Mouse (Mus musculus): ENCODE measurements around the gene Tspear. TPM values are rescaled to one million over a fixed set of nuclear protein-coding genes. Genes with fewer than 3 reads are reported as not detected.

Gene Tspear
- polyA plus RNA-seq (2015; fragmentation: Nextera tagmentation; extraction: Ambion mirVana), result 0.07 TPM in 1 of 2 replicates, not detected in the other

DNA sequence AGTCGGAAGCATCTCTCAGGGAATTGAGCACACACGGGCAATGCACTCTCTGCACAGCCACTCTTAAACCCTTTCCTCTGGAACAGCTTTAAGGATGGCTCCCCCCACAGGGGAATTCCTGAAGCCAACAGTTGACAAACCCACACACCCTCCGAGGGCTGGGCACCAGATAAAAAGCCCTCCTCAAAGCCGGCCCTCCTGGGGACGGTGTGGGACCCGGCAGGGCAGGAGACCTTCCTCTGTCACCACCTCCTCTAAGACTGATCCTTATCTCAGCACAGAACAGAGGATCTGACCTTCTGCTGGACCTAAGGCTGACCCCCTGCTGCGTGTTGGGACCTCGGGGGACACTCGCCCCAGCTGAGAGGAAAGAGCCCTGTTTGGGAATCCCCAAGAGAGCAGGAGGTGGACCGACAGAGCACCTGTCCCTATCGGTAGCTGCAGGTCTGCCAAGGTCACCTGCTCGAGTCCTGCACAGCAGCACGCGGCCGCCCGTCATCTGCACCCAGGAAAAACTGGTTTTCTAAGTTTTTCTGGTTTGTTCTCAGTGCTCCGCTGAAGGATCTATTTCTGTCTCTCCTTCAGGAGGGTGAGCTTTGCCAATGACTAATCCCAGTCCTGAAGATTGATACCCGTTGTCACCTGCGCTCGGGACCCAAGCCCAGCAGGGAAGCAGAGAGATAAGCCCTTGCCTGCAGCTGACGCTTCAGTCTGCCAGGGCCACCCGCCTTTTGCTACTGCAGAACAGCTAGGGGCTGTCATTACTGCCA lies at the start of gene Tspear:
Gene Tspear (plus strand): TSS at position 675 of the 770 bp plus-strand sequence.
- Histone ChIP-seq H3K9me3 (no peaks in the 10 kb centered on the region), H3K9ac (no peak within 1 kb of the TSS), H3K4me2 (peak within 1 kb of the TSS; percentile 45), H3K27me3 (replicated peaks) (peaks cover 91% of the 10 kb centered on the region), H3K36me3 (no peaks in the 10 kb centered on the region), H3K4me1 (peaks cover 11% of the 10 kb centered on the region), H3K4me3 (peak within 1 kb of the TSS; percentile 4), H3K27ac (replicated peaks) (no peak within 1 kb of the TSS)
- ATAC-seq (ENCODE audit: extremely low read depth, insufficient number of reproducible peaks, low FRiP score, low TSS enrichment), result no peak
- whole genome bisulfite sequencing, result 2% methylated on average over 22 of the region's 22 CpGs

DNA sequence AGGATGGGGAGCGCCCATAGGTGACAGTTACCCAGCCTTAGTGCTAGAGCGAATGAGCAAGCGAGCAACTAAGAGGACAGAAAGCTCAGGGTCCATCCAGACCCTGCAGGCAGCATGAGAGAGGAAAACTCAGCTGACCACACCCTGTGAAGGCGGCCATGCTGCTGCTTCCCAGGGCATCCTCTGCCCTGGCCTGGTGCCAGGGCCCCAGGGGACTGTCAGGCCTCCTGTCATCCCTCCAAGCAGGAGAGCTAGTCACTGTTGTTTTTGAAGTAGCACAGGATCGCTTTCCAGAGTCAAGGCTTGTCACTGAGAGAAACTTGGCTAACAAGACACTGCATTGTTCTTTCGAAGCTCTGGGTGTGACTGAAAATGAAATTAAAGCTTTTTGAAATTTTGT lies 47.4 kb upstream of the Tspear start:
- H3K4me2 ChIP-seq, result no peak overlapping the region
- no peaks in the 10 kb centered on the region for H3K9me3 ChIP-seq
- 58% methylated on average over 6 of the region's 6 CpGs for WGBS
- ATAC-seq (ENCODE audit: extremely low read depth, insufficient number of reproducible peaks, low FRiP score, low TSS enrichment), result no peak
- H3K4me1 ChIP-seq, result peaks cover 62% of the 10 kb centered on the region
- H3K9ac ChIP-seq, result peak overlapping the region; percentile 15; the same call in 1 of the 2 replicates
- H3K27me3 ChIP-seq (replicated peaks), result no peaks in the 10 kb centered on the region
- no peak overlapping the region for H3K4me3 ChIP-seq
- H3K27ac ChIP-seq (replicated peaks), result peak overlapping the region; percentile 16; the same call in 1 of the 2 replicates
- H3K36me3 ChIP-seq, result peaks cover 81% of the 10 kb centered on the region

- H3K4me3 ChIP-seq, result no peak overlapping the region
- no peak overlapping the region for H3K4me2 ChIP-seq
- H3K27ac ChIP-seq (replicated peaks), result no peak overlapping the region
- ATAC-seq (ENCODE audit: extremely low read depth, insufficient number of reproducible peaks, low FRiP score, low TSS enrichment), result no peak
- H3K36me3 ChIP-seq, result peaks cover 78% of the 10 kb centered on the region
- peaks cover 29% of the 10 kb centered on the region for H3K4me1 ChIP-seq
- no peaks in the 10 kb centered on the region for H3K27me3 ChIP-seq (replicated peaks)
- H3K9me3 ChIP-seq, result no peaks in the 10 kb centered on the region
- WGBS, result 54% methylated on average over 7 of the region's 7 CpGs
- H3K9ac ChIP-seq, result no peak overlapping the region
Measured at GRCm38 (mm10) chr10:77643160-77643559, 43.2 kb upstream of the Tspear start.

- Histone ChIP-seq H3K27me3 (replicated peaks) (no peaks in the 10 kb centered on the region), H3K4me1 (peaks cover 15% of the 10 kb centered on the region), H3K9ac (no peak overlapping the region), H3K9me3 (no peaks in the 10 kb centered on the region), H3K4me2 (no peak overlapping the region), H3K36me3 (peaks cover 60% of the 10 kb centered on the region), H3K27ac (replicated peaks) (no peak overlapping the region), H3K4me3 (no peak overlapping the region)
- no peak for ATAC-seq (ENCODE audit: extremely low read depth, insufficient number of reproducible peaks, low FRiP score, low TSS enrichment)
- 83% methylated on average over 5 of the region's 5 CpGs for WGBS
Measured at GRCm38 (mm10) chr10:77645571-77645970, 40.8 kb upstream of the Tspear start.

GRCm38 (mm10) chr10:77647461-77647860 lies 38.9 kb upstream of the Tspear start:
- Histone ChIP-seq H3K9ac (no peak overlapping the region), H3K9me3 (no peaks in the 10 kb centered on the region), H3K27me3 (replicated peaks) (no peaks in the 10 kb centered on the region), H3K4me1 (peaks cover 15% of the 10 kb centered on the region), H3K4me2 (no peak overlapping the region), H3K36me3 (peaks cover 44% of the 10 kb centered on the region), H3K27ac (replicated peaks) (no peak overlapping the region), H3K4me3 (no peak overlapping the region)
- no peak for ATAC-seq (ENCODE audit: extremely low read depth, insufficient number of reproducible peaks, low FRiP score, low TSS enrichment)
- WGBS, result 65% methylated on average over 1 of the region's 1 CpGs

GRCm38 (mm10) chr10:77647901-77648300 lies 38.5 kb upstream of the Tspear start:
- no peak for ATAC-seq (ENCODE audit: extremely low read depth, insufficient number of reproducible peaks, low FRiP score, low TSS enrichment)
- Histone ChIP-seq H3K4me1 (peaks cover 15% of the 10 kb centered on the region), H3K4me3 (no peak overlapping the region), H3K27me3 (replicated peaks) (no peaks in the 10 kb centered on the region), H3K4me2 (no peak overlapping the region), H3K36me3 (peaks cover 41% of the 10 kb centered on the region), H3K27ac (replicated peaks) (no peak overlapping the region), H3K9me3 (no peaks in the 10 kb centered on the region), H3K9ac (no peak overlapping the region)
- 87% methylated on average over 8 of the region's 8 CpGs for WGBS

DNA sequence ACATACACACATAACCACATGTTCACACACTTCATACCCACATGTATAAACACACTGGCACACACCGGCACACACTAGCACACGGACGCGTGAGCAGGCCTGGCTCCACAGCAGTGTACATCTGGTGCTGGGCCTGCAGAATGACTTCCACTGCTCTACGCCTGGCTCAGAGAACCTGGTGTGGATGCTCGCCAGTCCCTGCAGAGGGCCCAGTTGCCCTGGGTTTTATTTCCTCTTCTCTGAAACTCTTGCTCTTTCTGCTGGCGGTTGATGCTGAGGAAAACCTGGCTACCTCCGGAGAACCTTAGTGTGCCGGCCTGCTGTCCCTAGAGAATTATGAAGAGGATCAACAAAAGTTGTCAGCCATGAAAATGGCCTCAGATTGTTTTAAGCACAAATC lies 34.3 kb upstream of the Tspear start:
- H3K27ac ChIP-seq (replicated peaks), result no peak overlapping the region
- 0 out of 2 replicates have a peak, but pooled peaks cover 5% of the 10 kb centered on the region for H3K27me3 ChIP-seq (replicated peaks)
- H3K9me3 ChIP-seq, result peaks cover 4% of the 10 kb centered on the region; the same call in 1 of the 2 replicates
- WGBS, result 86% methylated on average over 9 of the region's 9 CpGs
- no peaks in the 10 kb centered on the region for H3K4me1 ChIP-seq
- no peaks in the 10 kb centered on the region for H3K36me3 ChIP-seq
- no peak overlapping the region for H3K9ac ChIP-seq
- no peak overlapping the region for H3K4me3 ChIP-seq
- no peak overlapping the region for H3K4me2 ChIP-seq
- ATAC-seq (ENCODE audit: extremely low read depth, insufficient number of reproducible peaks, low FRiP score, low TSS enrichment), result no peak

- Histone ChIP-seq H3K9ac (no peak overlapping the region), H3K27ac (replicated peaks) (no peak overlapping the region), H3K27me3 (replicated peaks) (peaks cover 13% of the 10 kb centered on the region), H3K36me3 (no peaks in the 10 kb centered on the region), H3K4me3 (no peak overlapping the region), H3K4me2 (no peak overlapping the region), H3K4me1 (no peaks in the 10 kb centered on the region), H3K9me3 (peaks cover 11% of the 10 kb centered on the region; the same call in 1 of the 2 replicates)
- ATAC-seq (ENCODE audit: extremely low read depth, insufficient number of reproducible peaks, low FRiP score, low TSS enrichment), result no peak
- WGBS, result 62% methylated on average over 15 of the region's 15 CpGs
Measured at GRCm38 (mm10) chr10:77658286-77658994, 27.9 kb upstream of the Tspear start.

DNA sequence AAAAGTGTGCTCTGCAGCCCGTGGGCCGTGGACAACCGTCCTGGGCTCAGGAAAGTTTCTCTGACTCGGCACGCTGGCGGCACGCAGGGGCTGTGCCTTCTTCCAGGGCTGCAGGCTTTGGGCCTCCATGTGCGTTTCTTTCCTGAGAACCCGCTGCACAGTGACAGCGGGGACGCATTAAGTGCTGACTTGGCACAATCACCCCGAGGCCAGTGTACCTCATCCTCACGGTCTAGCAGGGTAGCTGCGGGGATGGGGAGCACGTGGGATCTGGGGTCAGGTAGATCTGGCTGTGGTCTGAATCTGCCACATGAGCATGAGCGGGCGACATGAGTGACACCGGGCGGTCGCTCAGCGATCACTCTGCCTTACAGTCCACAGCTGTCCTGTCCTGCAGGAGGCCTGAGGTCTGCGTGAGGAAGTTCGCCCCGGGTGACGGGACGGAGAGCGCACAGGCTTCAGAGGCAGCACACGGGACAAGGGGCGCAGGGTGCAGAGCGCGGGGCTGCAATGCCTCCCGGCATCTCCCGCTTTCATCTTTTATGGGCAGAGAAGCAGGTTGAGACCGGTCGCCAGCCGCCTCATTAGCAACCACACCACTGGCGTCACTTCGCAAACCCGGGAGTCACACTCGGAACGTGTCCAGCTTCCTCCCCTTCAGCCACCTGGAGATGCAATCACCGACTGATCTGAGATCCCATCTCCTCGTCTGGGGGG lies 22.3 kb upstream of the Tspear start:
- Histone ChIP-seq H3K27me3 (replicated peaks) (peaks cover 38% of the 10 kb centered on the region), H3K4me1 (no peaks in the 10 kb centered on the region), H3K4me2 (peak overlapping the region; percentile 51), H3K36me3 (no peaks in the 10 kb centered on the region), H3K4me3 (peak overlapping the region; percentile 20), H3K9me3 (peaks cover 7% of the 10 kb centered on the region; the same call in 1 of the 2 replicates), H3K27ac (replicated peaks) (no peak overlapping the region), H3K9ac (no peak overlapping the region)
- 32% methylated on average over 43 of the region's 43 CpGs for WGBS
- no peak for ATAC-seq (ENCODE audit: extremely low read depth, insufficient number of reproducible peaks, low FRiP score, low TSS enrichment)

DNA sequence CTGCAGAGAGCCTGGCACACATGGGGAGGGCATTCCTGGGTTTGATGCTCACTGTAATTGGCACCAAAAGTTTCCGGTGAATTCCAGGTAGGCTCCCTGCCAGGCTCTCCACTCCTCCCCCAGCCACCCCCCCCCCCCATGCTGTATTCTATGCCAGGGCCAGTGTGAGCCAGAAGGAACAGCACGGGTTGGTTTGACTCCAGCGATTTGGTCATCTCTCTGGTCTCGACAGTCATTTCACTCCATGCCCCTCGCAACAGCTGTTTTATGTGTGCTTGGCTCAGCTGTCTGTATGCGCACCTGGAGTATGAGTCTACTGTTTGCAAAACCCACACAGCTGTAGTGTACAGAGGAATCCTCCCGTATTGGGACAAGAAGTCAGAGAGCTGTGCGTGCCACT lies 20.0 kb upstream of the Tspear start:
- ATAC-seq (ENCODE audit: extremely low read depth, insufficient number of reproducible peaks, low FRiP score, low TSS enrichment), result no peak
- WGBS, result 67% methylated on average over 8 of the region's 8 CpGs
- peaks cover 38% of the 10 kb centered on the region for H3K27me3 ChIP-seq (replicated peaks)

DNA sequence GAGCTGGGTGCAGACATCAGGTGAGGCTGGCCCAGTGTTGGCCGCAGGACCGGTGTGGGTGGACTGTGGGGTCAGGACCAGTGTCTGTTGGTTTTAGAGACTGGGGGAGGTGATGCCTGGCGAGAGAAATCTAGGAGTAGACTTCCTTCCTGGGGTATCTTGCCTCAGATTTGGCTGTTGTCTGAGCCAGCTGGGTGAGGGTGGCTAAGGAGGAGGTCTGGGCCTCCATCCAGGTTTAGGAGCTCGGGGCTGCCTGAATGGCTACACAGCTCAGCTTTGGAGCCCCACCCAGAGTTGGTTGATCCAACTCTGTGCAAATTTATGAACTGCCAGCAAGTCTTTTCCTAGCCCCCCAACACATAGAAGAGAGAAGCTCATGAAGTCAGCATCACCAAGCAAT lies 19.0 kb upstream of the Tspear start:
- ATAC-seq (ENCODE audit: extremely low read depth, insufficient number of reproducible peaks, low FRiP score, low TSS enrichment), result no peak
- no peaks in the 10 kb centered on the region for H3K36me3 ChIP-seq
- no peak overlapping the region for H3K4me3 ChIP-seq
- H3K27me3 ChIP-seq (replicated peaks), result peaks cover 36% of the 10 kb centered on the region
- whole genome bisulfite sequencing, result 72% methylated on average over 4 of the region's 4 CpGs
- H3K9me3 ChIP-seq, result no peaks in the 10 kb centered on the region
- H3K4me1 ChIP-seq, result no peaks in the 10 kb centered on the region
- no peak overlapping the region for H3K9ac ChIP-seq
- no peak overlapping the region for H3K4me2 ChIP-seq
- no peak overlapping the region for H3K27ac ChIP-seq (replicated peaks)

More for the DNA sequence above, 20.0 kb upstream of the Tspear start:
- no peaks in the 10 kb centered on the region for H3K36me3 ChIP-seq
- H3K4me1 ChIP-seq, result no peaks in the 10 kb centered on the region
- no peak overlapping the region for H3K4me2 ChIP-seq
- no peak overlapping the region for H3K27ac ChIP-seq (replicated peaks)
- H3K9ac ChIP-seq, result no peak overlapping the region
- H3K4me3 ChIP-seq, result no peak overlapping the region
- H3K9me3 ChIP-seq, result no peaks in the 10 kb centered on the region
